ENCODE assay signal across 8 mouse cellular contexts in genomic region chr4:148075259-148075658, GRCm38 (mm10). TPM values are rescaled to one million over a fixed set of nuclear protein-coding genes. Genes with fewer than 3 reads are reported as not detected.
DNase-seq lines count a peak whose midpoint lies in the region; ATAC-seq and TF ChIP-seq lines count a peak whose summit lies in the region.

No protein-coding gene starts in this region.

- no peak overlapping the region for H3K9ac ChIP-seq in intestine, postnatal 0 days (ENCODE audit: low read depth, low read length)

- H3K27me3 ChIP-seq in embryonic facial prominence, embryonic 10.5 days (replicated peaks; ENCODE audit: low read depth, poor library complexity, severe bottlenecking): peaks cover 5% of the 10 kb centered on the region; the same call in 1 of the 2 replicates
- no peaks in the 10 kb centered on the region for H3K27me3 ChIP-seq in intestine, postnatal 0 days (replicated peaks; ENCODE audit: control insufficient read depth, insufficient read depth, low read length)
- no peaks in the 10 kb centered on the region for H3K27me3 ChIP-seq in limb, embryonic 10.5 days (ENCODE audit: low read depth, poor library complexity, severe bottlenecking)

- 40% methylated on average over 21 of the region's 21 CpGs for WGBS in embryonic facial prominence, embryonic 10.5 days
- 23% methylated on average over 21 of the region's 21 CpGs for WGBS in intestine, postnatal 0 days
- 39% methylated on average over 21 of the region's 21 CpGs for WGBS in limb, embryonic 10.5 days

- ATAC-seq in intestine, postnatal 0 days: peak; percentile 64

- H3K36me3 ChIP-seq in embryonic facial prominence, embryonic 10.5 days (replicated peaks): peaks cover 11% of the 10 kb centered on the region
- peaks cover 8% of the 10 kb centered on the region for H3K36me3 ChIP-seq in intestine, postnatal 0 days (ENCODE audit: control insufficient read depth, insufficient read depth)
- H3K36me3 ChIP-seq in limb, embryonic 10.5 days: peaks cover 8% of the 10 kb centered on the region

- peaks cover 18% of the 10 kb centered on the region for H3K4me1 ChIP-seq in embryonic facial prominence, embryonic 10.5 days
- H3K4me1 ChIP-seq in intestine, postnatal 0 days (replicated peaks; ENCODE audit: control insufficient read depth, insufficient read depth, low read length): 0 out of 2 replicates have a peak, but pooled peaks cover 2% of the 10 kb centered on the region
- H3K4me1 ChIP-seq in limb, embryonic 10.5 days: peaks cover 18% of the 10 kb centered on the region

- peak overlapping the region; percentile 65 for H3K4me2 ChIP-seq in intestine, postnatal 0 days (replicated peaks; ENCODE audit: low read depth)

- H3K9me3 ChIP-seq in embryonic facial prominence, embryonic 10.5 days: no peaks in the 10 kb centered on the region
- no peaks in the 10 kb centered on the region for H3K9me3 ChIP-seq in intestine, postnatal 0 days (ENCODE audit: control insufficient read depth)
- H3K9me3 ChIP-seq in limb, embryonic 10.5 days (replicated peaks): no peaks in the 10 kb centered on the region

- H3K4me3 ChIP-seq in embryonic facial prominence, embryonic 10.5 days: peak overlapping the region; percentile 49
- H3K4me3 ChIP-seq in intestine, postnatal 0 days (ENCODE audit: low read depth, low read length): peak overlapping the region; percentile 31
- H3K4me3 ChIP-seq in limb, embryonic 10.5 days: peak overlapping the region; percentile 43

- no peak for TF ChIP-seq CTCF in intestine, postnatal 0 days (IDR thresholded peaks at IDR 0.05; ENCODE audit: low read depth)

- H3K27ac ChIP-seq in embryonic facial prominence, embryonic 10.5 days (replicated peaks): peak overlapping the region; percentile 59
- no peak overlapping the region for H3K27ac ChIP-seq in intestine, postnatal 0 days (ENCODE audit: low read depth, low read length)
- H3K27ac ChIP-seq in limb, embryonic 10.5 days: peak overlapping the region; percentile 61

- DNase-seq in adrenal gland, postnatal 14 days: peak; percentile 86
- peak; percentile 73 for DNase-seq in embryonic facial prominence, embryonic 10.5 days (ENCODE audit: low spot score)
- peak; percentile 86 to 89 for DNase-seq in heart, adult 18-20 months
- peak; percentile 72 for DNase-seq in limb, embryonic 10.5 days (ENCODE audit: low spot score)
- DNase-seq in mesoderm, embryonic 11.5 days (ENCODE audit: low read depth, low spot score): peak; percentile 81
- peak; percentile 56 for DNase-seq in right cerebral cortex, postnatal 25 days
- DNase-seq in yolk sac, embryonic 10.5 days (ENCODE audit: low spot score): peak; percentile 42

RNA-seq across cellular contexts. Expression of gene Agtrap, which starts 12.6 kb away (rescaled TPM):
- total RNA-seq in adrenal gland, postnatal 14 days (2021): 45.1 and 45.2 TPM in 2 replicates
- 13.2 and 14.8 TPM in 2 replicates for polyA plus RNA-seq in embryonic facial prominence, embryonic 10.5 days (2016; fragmentation: Nextera tagmentation; extraction: Ambion mirVana)
- total RNA-seq in heart, adult 18-20 months (2021): 10 to 100 TPM; 47.8 to 50.4 TPM
- polyA plus RNA-seq in intestine, postnatal 0 days (2015; fragmentation: Nextera tagmentation; extraction: Ambion mirVana): 27.7 and 31.3 TPM in 2 replicates
- polyA plus RNA-seq in limb, embryonic 10.5 days (2016; fragmentation: Nextera tagmentation; extraction: Ambion mirVana): 13.1 and 14.1 TPM in 2 replicates

RNA-seq across cellular contexts. Expression of gene Mthfr, which starts 36.4 kb away (rescaled TPM):
- 42.6 and 46.6 TPM in 2 replicates for total RNA-seq in adrenal gland, postnatal 14 days (2021)
- polyA plus RNA-seq in embryonic facial prominence, embryonic 10.5 days (2016; fragmentation: Nextera tagmentation; extraction: Ambion mirVana): 25.2 and 25.4 TPM in 2 replicates
- 10 to 100 TPM in 1 of 2 experiments, 1 to 10 TPM in 1; 7.9 to 10.7 TPM for total RNA-seq in heart, adult 18-20 months (2021)
- polyA plus RNA-seq in intestine, postnatal 0 days (2015; fragmentation: Nextera tagmentation; extraction: Ambion mirVana): 11.7 and 12.6 TPM in 2 replicates
- polyA plus RNA-seq in limb, embryonic 10.5 days (2016; fragmentation: Nextera tagmentation; extraction: Ambion mirVana): 23.3 and 25.8 TPM in 2 replicates

RNA-seq across cellular contexts. Expression of gene Clcn6, which starts 36.6 kb away (rescaled TPM):
- 9.7 and 12.0 TPM in 2 replicates for total RNA-seq in adrenal gland, postnatal 14 days (2021)
- 10.3 and 12.0 TPM in 2 replicates for polyA plus RNA-seq in embryonic facial prominence, embryonic 10.5 days (2016; fragmentation: Nextera tagmentation; extraction: Ambion mirVana)
- 1 to 10 TPM; 7.8 to 8.0 TPM for total RNA-seq in heart, adult 18-20 months (2021)
- polyA plus RNA-seq in intestine, postnatal 0 days (2015; fragmentation: Nextera tagmentation; extraction: Ambion mirVana): 2.5 and 3.1 TPM in 2 replicates
- 6.3 and 9.1 TPM in 2 replicates for polyA plus RNA-seq in limb, embryonic 10.5 days (2016; fragmentation: Nextera tagmentation; extraction: Ambion mirVana)

RNA-seq across cellular contexts. Expression of gene Mad2l2, which starts 54.9 kb away (rescaled TPM):
- total RNA-seq in adrenal gland, postnatal 14 days (2021): 20.0 and 21.2 TPM in 2 replicates
- 63.3 and 67.3 TPM in 2 replicates for polyA plus RNA-seq in embryonic facial prominence, embryonic 10.5 days (2016; fragmentation: Nextera tagmentation; extraction: Ambion mirVana)
- total RNA-seq in heart, adult 18-20 months (2021): 10 to 100 TPM; 12.2 to 14.5 TPM
- polyA plus RNA-seq in intestine, postnatal 0 days (2015; fragmentation: Nextera tagmentation; extraction: Ambion mirVana): 22.6 and 24.9 TPM in 2 replicates
- 71.7 and 93.8 TPM in 2 replicates for polyA plus RNA-seq in limb, embryonic 10.5 days (2016; fragmentation: Nextera tagmentation; extraction: Ambion mirVana)

RNA-seq across cellular contexts. Expression of gene Draxin, which starts 55.2 kb away (rescaled TPM):
- 0.11 and 0.38 TPM in 2 replicates for total RNA-seq in adrenal gland, postnatal 14 days (2021)
- polyA plus RNA-seq in embryonic facial prominence, embryonic 10.5 days (2016; fragmentation: Nextera tagmentation; extraction: Ambion mirVana): 1.5 and 2.4 TPM in 2 replicates
- under 1 TPM; 0.07 to 0.08 TPM for total RNA-seq in heart, adult 18-20 months (2021)
- polyA plus RNA-seq in intestine, postnatal 0 days (2015; fragmentation: Nextera tagmentation; extraction: Ambion mirVana): 0.03 and 0.05 TPM in 2 replicates
- 0.78 and 1.3 TPM in 2 replicates for polyA plus RNA-seq in limb, embryonic 10.5 days (2016; fragmentation: Nextera tagmentation; extraction: Ambion mirVana)
